Mouse (Mus musculus): Measurements from ENCODE around the gene 4833423E24Rik. TPM values are rescaled to one million over a fixed set of nuclear protein-coding genes. Genes with fewer than 3 reads are reported as not detected.

The 4833423E24Rik gene
- polyA plus RNA-seq, 1 experiment, result 0.10 TPM

GRCm38 (mm10) chr2:85443539-85443938 is 75.3 kb downstream of the 4833423E24Rik start, which contains the start of gene Olfr995:
TSS of gene Olfr995 (minus strand) at chr2:85443639.
- TF ChIP-seq POLR2A (IDR thresholded peaks at IDR 0.05; ENCODE audit: borderline replicate concordance, extremely low read depth, insufficient read depth, insufficient read length, poor library complexity, severe bottlenecking) (no peak), CTCF (IDR thresholded peaks at IDR 0.05; ENCODE audit: borderline replicate concordance, extremely low read depth, insufficient read depth, insufficient read length) (no peak)
- no peak for DNase-seq (ENCODE audit: low read depth)

GRCm38 (mm10) chr2:85442546-85442945 is 76.3 kb downstream of the 4833423E24Rik start:
- no peak for DNase-seq (ENCODE audit: low read depth)
- TF ChIP-seq POLR2A (IDR thresholded peaks at IDR 0.05; ENCODE audit: borderline replicate concordance, extremely low read depth, insufficient read depth, insufficient read length, poor library complexity, severe bottlenecking) (no peak), CTCF (IDR thresholded peaks at IDR 0.05; ENCODE audit: borderline replicate concordance, extremely low read depth, insufficient read depth, insufficient read length) (no peak)

GRCm38 (mm10) chr2:85436351-85436750 is 82.5 kb downstream of the 4833423E24Rik start, which contains the start of gene Olfr994:
TSS of gene Olfr994 (minus strand) at chr2:85436451.
- DNase-seq (ENCODE audit: low read depth), result no peak
- TF ChIP-seq POLR2A (IDR thresholded peaks at IDR 0.05; ENCODE audit: borderline replicate concordance, extremely low read depth, insufficient read depth, insufficient read length, poor library complexity, severe bottlenecking) (no peak), CTCF (IDR thresholded peaks at IDR 0.05; ENCODE audit: borderline replicate concordance, extremely low read depth, insufficient read depth, insufficient read length) (no peak)

Other genes starting within 250 kb of the 4833423E24Rik start
- gene Olfr987, start 179.7 kb downstream of the 4833423E24Rik start, polyA plus RNA-seq (2012; rRNA removed), result not detected in 2 replicates
- gene Olfr988, start 155.8 kb downstream of the 4833423E24Rik start, polyA plus RNA-seq (2012; rRNA removed), result not detected in 2 replicates
- gene Olfr992, start 109.6 kb downstream of the 4833423E24Rik start, polyA plus RNA-seq (2012; rRNA removed), result not detected in 2 replicates
- not detected in 2 replicates for gene Olfr993, start 104.1 kb downstream of the 4833423E24Rik start, polyA plus RNA-seq (2012; rRNA removed)
- gene Olfr994, start 82.6 kb downstream of the 4833423E24Rik start, polyA plus RNA-seq (2012; rRNA removed), result not detected in 2 replicates
- not detected in 2 replicates for gene Olfr995, start 75.4 kb downstream of the 4833423E24Rik start, polyA plus RNA-seq (2012; rRNA removed)
- not detected in 2 replicates for gene Olfr996, start 60.2 kb upstream of the 4833423E24Rik start, polyA plus RNA-seq (2012; rRNA removed)
- not detected in 2 replicates for gene Olfr998, start 69.9 kb upstream of the 4833423E24Rik start, polyA plus RNA-seq (2012; rRNA removed)
- not detected in 2 replicates for gene Olfr1000, start 92.9 kb upstream of the 4833423E24Rik start, polyA plus RNA-seq (2012; rRNA removed)
- gene Olfr1002, start 131.7 kb upstream of the 4833423E24Rik start, polyA plus RNA-seq (2012; rRNA removed), result not detected in 2 replicates
- gene Olfr154, start 145.4 kb upstream of the 4833423E24Rik start, polyA plus RNA-seq (2012; rRNA removed), result not detected in 2 replicates
- not detected in 2 replicates for gene Olfr1006, start 159.7 kb upstream of the 4833423E24Rik start, polyA plus RNA-seq (2012; rRNA removed)
- not detected in 2 replicates for gene Olfr1008, start 170.4 kb upstream of the 4833423E24Rik start, polyA plus RNA-seq (2012; rRNA removed)
- not detected in 2 replicates for gene Olfr1009, start 196.4 kb upstream of the 4833423E24Rik start, polyA plus RNA-seq (2012; rRNA removed)
- gene Olfr1012, start 243.7 kb upstream of the 4833423E24Rik start, polyA plus RNA-seq (2012; rRNA removed), result not detected in 2 replicates
- gene Olfr1013, start 248.1 kb upstream of the 4833423E24Rik start, polyA plus RNA-seq (2012; rRNA removed), result not detected in 2 replicates